Mouse (Mus musculus): ENCODE data around the gene Pde4b. TPM values are rescaled to one million over a fixed set of nuclear protein-coding genes. Genes with fewer than 3 reads are reported as not detected.

The Pde4b gene
- polyA plus RNA-seq, 1 experiment from 2014 or later = 43.4 TPM

GRCm38 (mm10) chr4:102510061-102510460, 422.7 kb downstream of the Pde4b start:
- H3K9me3 ChIP-seq (ENCODE audit: control insufficient read depth, low read length) = no peaks in the 10 kb centered on the region
- H3K36me3 ChIP-seq (ENCODE audit: control insufficient read depth, insufficient read depth, low read length) = no peaks in the 10 kb centered on the region
- 83% methylated on average over 6 of the region's 6 CpGs for WGBS
- no peak overlapping the region for H3K4me3 ChIP-seq (ENCODE audit: low read length)
- H3K4me2 ChIP-seq (ENCODE audit: low read length) = no peak overlapping the region
- no peaks in the 10 kb centered on the region for H3K27me3 ChIP-seq (replicated peaks; ENCODE audit: control insufficient read depth, insufficient read depth, low read length)
- H3K9ac ChIP-seq (ENCODE audit: low read depth, low read length) = no peak overlapping the region
- H3K4me1 ChIP-seq (ENCODE audit: control insufficient read depth, insufficient read depth, low read depth, low read length) = peaks cover 15% of the 10 kb centered on the region
- H3K27ac ChIP-seq (ENCODE audit: low read depth, low read length) = no peak overlapping the region
- no peak for ATAC-seq

GRCm38 (mm10) chr4:102510939-102511391, 423.6 kb downstream of the Pde4b start:
- 24% methylated on average over 8 of the region's 8 CpGs for WGBS
- H3K9ac ChIP-seq (ENCODE audit: low read depth, low read length) = peak overlapping the region; percentile 31
- no peaks in the 10 kb centered on the region for H3K27me3 ChIP-seq (replicated peaks; ENCODE audit: control insufficient read depth, insufficient read depth, low read length)
- H3K4me1 ChIP-seq (ENCODE audit: control insufficient read depth, insufficient read depth, low read depth, low read length) = peaks cover 15% of the 10 kb centered on the region
- peak; percentile 53 for ATAC-seq
- H3K4me2 ChIP-seq (ENCODE audit: low read length) = peak overlapping the region; percentile 45
- H3K9me3 ChIP-seq (ENCODE audit: control insufficient read depth, low read length) = no peaks in the 10 kb centered on the region
- peak overlapping the region; percentile 61 for H3K27ac ChIP-seq (ENCODE audit: low read depth, low read length)
- H3K4me3 ChIP-seq (ENCODE audit: low read length) = no peak overlapping the region
- no peaks in the 10 kb centered on the region for H3K36me3 ChIP-seq (ENCODE audit: control insufficient read depth, insufficient read depth, low read length)

GRCm38 (mm10) chr4:102511511-102511910, 424.2 kb downstream of the Pde4b start:
- H3K4me3 ChIP-seq (ENCODE audit: low read length) = no peak overlapping the region
- H3K9me3 ChIP-seq (ENCODE audit: control insufficient read depth, low read length) = no peaks in the 10 kb centered on the region
- H3K9ac ChIP-seq (ENCODE audit: low read depth, low read length) = peak overlapping the region; percentile 39; the same call in 1 of the 2 replicates
- H3K27ac ChIP-seq (ENCODE audit: low read depth, low read length) = peak overlapping the region; percentile 61
- H3K27me3 ChIP-seq (replicated peaks; ENCODE audit: control insufficient read depth, insufficient read depth, low read length) = no peaks in the 10 kb centered on the region
- 9% methylated on average over 11 of the region's 11 CpGs for WGBS
- peak; percentile 75 for ATAC-seq
- peak overlapping the region; percentile 45 for H3K4me2 ChIP-seq (ENCODE audit: low read length)
- peaks cover 15% of the 10 kb centered on the region for H3K4me1 ChIP-seq (ENCODE audit: control insufficient read depth, insufficient read depth, low read depth, low read length)
- no peaks in the 10 kb centered on the region for H3K36me3 ChIP-seq (ENCODE audit: control insufficient read depth, insufficient read depth, low read length)

GRCm38 (mm10) chr4:102512940-102513339, 425.6 kb downstream of the Pde4b start:
- no peak overlapping the region for H3K4me3 ChIP-seq (ENCODE audit: low read length)
- no peaks in the 10 kb centered on the region for H3K36me3 ChIP-seq (ENCODE audit: control insufficient read depth, insufficient read depth, low read length)
- H3K9me3 ChIP-seq (ENCODE audit: control insufficient read depth, low read length) = no peaks in the 10 kb centered on the region
- H3K4me1 ChIP-seq (ENCODE audit: control insufficient read depth, insufficient read depth, low read depth, low read length) = peaks cover 15% of the 10 kb centered on the region
- no peak for ATAC-seq
- no peak overlapping the region for H3K27ac ChIP-seq (ENCODE audit: low read depth, low read length)
- H3K27me3 ChIP-seq (replicated peaks; ENCODE audit: control insufficient read depth, insufficient read depth, low read length) = no peaks in the 10 kb centered on the region
- WGBS = 86% methylated on average over 7 of the region's 7 CpGs
- no peak overlapping the region for H3K4me2 ChIP-seq (ENCODE audit: low read length)
- no peak overlapping the region for H3K9ac ChIP-seq (ENCODE audit: low read depth, low read length)

DNA sequence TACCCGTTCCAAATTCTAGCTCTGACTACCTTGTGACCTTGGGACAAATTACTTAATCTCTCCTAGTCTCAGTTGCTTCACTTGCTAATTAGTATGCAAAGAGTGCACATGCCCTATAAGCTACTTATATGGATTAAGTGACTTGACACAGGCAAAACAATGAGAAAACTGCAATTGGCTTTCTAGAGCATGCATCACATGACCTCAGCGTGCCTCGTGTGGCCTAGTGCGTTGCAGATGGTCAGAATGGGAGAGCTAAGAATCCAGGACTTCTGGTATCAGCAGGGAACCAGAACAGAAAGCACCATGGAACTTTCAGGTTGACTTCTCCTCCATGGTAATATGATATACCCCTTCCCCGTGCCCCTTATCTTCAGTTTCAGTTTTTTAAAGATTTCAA, 426.2 kb downstream of the Pde4b start:
- H3K4me2 ChIP-seq (ENCODE audit: low read length) = no peak overlapping the region
- WGBS = 66% methylated on average over 5 of the region's 5 CpGs
- no peak overlapping the region for H3K9ac ChIP-seq (ENCODE audit: low read depth, low read length)
- H3K27ac ChIP-seq (ENCODE audit: low read depth, low read length) = no peak overlapping the region
- no peaks in the 10 kb centered on the region for H3K9me3 ChIP-seq (ENCODE audit: control insufficient read depth, low read length)
- no peak for ATAC-seq
- no peaks in the 10 kb centered on the region for H3K36me3 ChIP-seq (ENCODE audit: control insufficient read depth, insufficient read depth, low read length)
- no peak overlapping the region for H3K4me3 ChIP-seq (ENCODE audit: low read length)
- no peaks in the 10 kb centered on the region for H3K27me3 ChIP-seq (replicated peaks; ENCODE audit: control insufficient read depth, insufficient read depth, low read length)
- H3K4me1 ChIP-seq (ENCODE audit: control insufficient read depth, insufficient read depth, low read depth, low read length) = peaks cover 15% of the 10 kb centered on the region

- Histone ChIP-seq H3K9me3 (ENCODE audit: control insufficient read depth, low read length) (no peaks in the 10 kb centered on the region), H3K27me3 (replicated peaks; ENCODE audit: control insufficient read depth, insufficient read depth, low read length) (no peaks in the 10 kb centered on the region), H3K4me2 (ENCODE audit: low read length) (no peak overlapping the region), H3K27ac (ENCODE audit: low read depth, low read length) (no peak overlapping the region), H3K9ac (ENCODE audit: low read depth, low read length) (no peak overlapping the region), H3K4me1 (ENCODE audit: control insufficient read depth, insufficient read depth, low read depth, low read length) (peaks cover 15% of the 10 kb centered on the region), H3K36me3 (ENCODE audit: control insufficient read depth, insufficient read depth, low read length) (no peaks in the 10 kb centered on the region), H3K4me3 (ENCODE audit: low read length) (no peak overlapping the region)
- ATAC-seq = no peak
- WGBS = 75% methylated on average over 3 of the region's 3 CpGs
These were observed 427.9 kb downstream of the Pde4b start for GRCm38 (mm10) chr4:102514972-102515835.

DNA sequence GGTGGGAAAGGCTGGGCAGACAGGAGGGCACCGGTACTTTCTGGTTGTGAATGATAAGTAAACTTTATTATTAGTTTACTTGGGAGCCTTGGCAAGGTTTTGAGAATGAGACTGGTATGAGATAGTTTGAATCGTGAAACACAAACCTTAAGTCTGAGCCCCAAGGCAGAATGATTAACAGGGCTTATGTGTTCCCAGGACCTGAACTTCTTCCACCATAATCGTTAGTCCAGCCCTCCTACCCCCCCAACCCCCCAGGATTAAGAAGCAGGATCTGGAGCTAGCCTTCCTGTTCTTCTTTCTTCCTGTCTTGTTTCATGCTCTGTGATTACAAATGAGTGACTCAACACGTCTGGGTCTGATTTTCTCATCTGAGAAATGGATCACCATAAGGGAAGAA, 429.1 kb downstream of the Pde4b start:
- ATAC-seq = no peak
- Histone ChIP-seq H3K9me3 (ENCODE audit: control insufficient read depth, low read length) (no peaks in the 10 kb centered on the region), H3K4me1 (ENCODE audit: control insufficient read depth, insufficient read depth, low read depth, low read length) (peaks cover 5% of the 10 kb centered on the region), H3K9ac (ENCODE audit: low read depth, low read length) (no peak overlapping the region), H3K4me2 (ENCODE audit: low read length) (no peak overlapping the region), H3K36me3 (ENCODE audit: control insufficient read depth, insufficient read depth, low read length) (no peaks in the 10 kb centered on the region), H3K4me3 (ENCODE audit: low read length) (no peak overlapping the region), H3K27ac (ENCODE audit: low read depth, low read length) (no peak overlapping the region), H3K27me3 (replicated peaks; ENCODE audit: control insufficient read depth, insufficient read depth, low read length) (no peaks in the 10 kb centered on the region)
- WGBS = 78% methylated on average over 4 of the region's 4 CpGs

DNA sequence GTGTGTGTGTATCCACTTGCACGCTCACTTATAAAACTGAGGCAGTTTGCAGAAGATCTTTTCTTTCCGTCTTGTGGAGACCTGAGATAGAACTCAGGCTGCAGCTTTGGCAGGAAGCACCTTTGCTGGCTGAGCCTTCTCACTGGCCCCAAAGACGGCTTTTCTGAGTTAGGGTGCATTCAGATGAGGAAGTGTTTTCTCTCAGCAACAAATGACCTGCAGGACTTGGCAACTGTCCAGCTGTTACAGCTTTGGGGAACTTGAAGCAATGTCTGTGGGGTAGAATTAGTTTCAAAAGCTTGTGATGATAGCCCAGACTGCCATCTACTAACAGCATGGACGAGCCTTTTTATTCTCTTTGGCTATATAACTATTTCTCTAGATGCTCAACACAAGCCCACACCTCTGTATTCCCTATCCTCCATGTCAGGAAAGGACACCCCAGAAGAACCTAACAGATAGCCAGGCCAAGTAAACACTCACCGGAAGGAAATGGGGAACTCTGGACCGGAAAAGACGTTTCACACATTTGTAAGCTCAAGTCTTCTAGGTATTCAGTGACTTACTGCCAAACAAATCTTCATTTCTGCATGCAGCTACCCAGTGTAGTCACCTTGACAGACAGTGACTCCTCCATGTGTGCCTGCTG, 429.8 kb downstream of the Pde4b start:
- H3K9me3 ChIP-seq (ENCODE audit: control insufficient read depth, low read length) = no peaks in the 10 kb centered on the region
- H3K4me3 ChIP-seq (ENCODE audit: low read length) = no peak overlapping the region
- no peak overlapping the region for H3K4me2 ChIP-seq (ENCODE audit: low read length)
- H3K36me3 ChIP-seq (ENCODE audit: control insufficient read depth, insufficient read depth, low read length) = no peaks in the 10 kb centered on the region
- no peaks in the 10 kb centered on the region; the same call in 1 of the 2 replicates for H3K4me1 ChIP-seq (ENCODE audit: control insufficient read depth, insufficient read depth, low read depth, low read length)
- peak overlapping the region; percentile 55; the same call in 1 of the 2 replicates for H3K27ac ChIP-seq (ENCODE audit: low read depth, low read length)
- ATAC-seq = no peak
- no peaks in the 10 kb centered on the region for H3K27me3 ChIP-seq (replicated peaks; ENCODE audit: control insufficient read depth, insufficient read depth, low read length)
- 67% methylated on average over 7 of the region's 7 CpGs for WGBS
- no peak overlapping the region for H3K9ac ChIP-seq (ENCODE audit: low read depth, low read length)

GRCm38 (mm10) chr4:102517653-102518052, 430.3 kb downstream of the Pde4b start:
- WGBS = 76% methylated on average over 2 of the region's 2 CpGs

More at GRCm38 (mm10) chr4:102517653-102518052, 430.3 kb downstream of the Pde4b start:
- Histone ChIP-seq H3K9me3 (ENCODE audit: control insufficient read depth, low read length) (no peaks in the 10 kb centered on the region), H3K27ac (ENCODE audit: low read depth, low read length) (no peak overlapping the region; the same call in 1 of the 2 replicates), H3K9ac (ENCODE audit: low read depth, low read length) (no peak overlapping the region), H3K4me3 (ENCODE audit: low read length) (no peak overlapping the region), H3K4me1 (ENCODE audit: control insufficient read depth, insufficient read depth, low read depth, low read length) (no peaks in the 10 kb centered on the region; the same call in 1 of the 2 replicates), H3K27me3 (replicated peaks; ENCODE audit: control insufficient read depth, insufficient read depth, low read length) (no peaks in the 10 kb centered on the region), H3K36me3 (ENCODE audit: control insufficient read depth, insufficient read depth, low read length) (no peaks in the 10 kb centered on the region), H3K4me2 (ENCODE audit: low read length) (no peak overlapping the region)
- ATAC-seq = no peak
